Mouse (Mus musculus): Measurements from ENCODE around the gene Aldh3b2. TPM values are rescaled to one million over a fixed set of nuclear protein-coding genes. Genes with fewer than 3 reads are reported as not detected.
A peak's percentile ranks its signal among the peaks of the same experiment; 100 is the strongest.

Aldh3b2 gene
- polyA plus RNA-seq, 1 experiment from 2014 or later = 11.7 TPM

DNA sequence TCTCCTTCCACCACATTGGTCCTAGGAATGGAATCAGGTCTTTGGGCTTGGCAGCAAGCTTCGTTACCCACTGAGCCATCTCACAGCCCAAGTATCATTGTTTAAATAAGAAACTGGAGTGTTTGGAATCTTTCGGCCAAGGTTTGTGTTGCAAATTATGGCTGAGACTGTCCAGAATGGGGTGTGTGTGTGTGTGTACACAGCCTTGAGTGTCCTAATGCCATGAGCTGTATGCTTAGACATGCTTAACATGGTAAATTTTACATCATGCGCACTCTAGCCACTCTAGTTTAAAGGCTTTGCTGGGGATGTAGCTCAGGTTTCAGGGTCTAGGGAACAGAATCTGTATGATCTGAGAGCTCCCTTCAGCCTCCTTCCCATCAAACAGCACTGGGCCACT is 23.4 kb downstream of the Aldh3b2 start:
- Histone ChIP-seq H3K9me3 (ENCODE audit: control insufficient read depth, low read depth, low read length) (no peaks in the 10 kb centered on the region), H3K27ac (ENCODE audit: low read length) (no peak overlapping the region), H3K9ac (replicated peaks; ENCODE audit: low read depth, low read length) (no peak overlapping the region), H3K4me2 (replicated peaks; ENCODE audit: low read depth, low read length) (no peak overlapping the region), H3K27me3 (ENCODE audit: control insufficient read depth, insufficient read depth, low read length) (no peaks in the 10 kb centered on the region), H3K4me1 (ENCODE audit: control insufficient read depth, insufficient read depth, low read length) (peaks cover 6% of the 10 kb centered on the region; the same call in 1 of the 2 replicates), H3K4me3 (ENCODE audit: low read depth, low read length) (no peak overlapping the region), H3K36me3 (ENCODE audit: control insufficient read depth, insufficient read depth, low read length) (no peaks in the 10 kb centered on the region)
- WGBS = 75% methylated on average over 3 of the region's 3 CpGs
- ATAC-seq (ENCODE audit: insufficient number of reproducible peaks, insufficient read depth, low FRiP score, low read depth) = no peak

GRCm38 (mm10) chr19:3996106-3996505 is 24.0 kb downstream of the Aldh3b2 start:
- no peak overlapping the region for H3K4me2 ChIP-seq (replicated peaks; ENCODE audit: low read depth, low read length)
- no peaks in the 10 kb centered on the region for H3K36me3 ChIP-seq (ENCODE audit: control insufficient read depth, insufficient read depth, low read length)
- peaks cover 9% of the 10 kb centered on the region for H3K4me1 ChIP-seq (ENCODE audit: control insufficient read depth, insufficient read depth, low read length)
- H3K27ac ChIP-seq (ENCODE audit: low read length) = no peak overlapping the region
- H3K9ac ChIP-seq (replicated peaks; ENCODE audit: low read depth, low read length) = no peak overlapping the region
- no peaks in the 10 kb centered on the region for H3K27me3 ChIP-seq (ENCODE audit: control insufficient read depth, insufficient read depth, low read length)
- H3K4me3 ChIP-seq (ENCODE audit: low read depth, low read length) = no peak overlapping the region
- no peaks in the 10 kb centered on the region for H3K9me3 ChIP-seq (ENCODE audit: control insufficient read depth, low read depth, low read length)
- 71% methylated on average over 7 of the region's 7 CpGs for WGBS
- ATAC-seq (ENCODE audit: insufficient number of reproducible peaks, insufficient read depth, low FRiP score, low read depth) = no peak

DNA sequence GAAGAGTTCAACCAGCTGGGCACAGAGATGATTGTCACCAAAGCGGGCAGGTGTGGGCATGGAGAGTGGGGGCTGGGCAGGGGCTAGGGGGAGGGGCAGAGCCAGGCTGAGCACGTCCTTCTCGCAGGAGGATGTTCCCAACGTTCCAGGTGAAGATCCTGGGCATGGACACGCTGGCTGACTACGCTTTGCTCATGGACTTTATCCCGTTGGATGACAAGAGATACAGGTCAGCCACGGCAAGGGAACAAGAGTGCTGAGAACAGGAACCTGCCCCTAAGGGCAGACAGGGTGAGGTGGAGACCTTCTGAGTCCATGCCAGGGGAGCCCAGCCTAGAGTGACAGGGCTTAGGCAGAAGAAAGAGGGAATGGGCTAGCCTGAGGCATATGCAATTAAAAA is 24.6 kb downstream of the Aldh3b2 start:
- Histone ChIP-seq H3K4me2 (replicated peaks; ENCODE audit: low read depth, low read length) (no peak overlapping the region), H3K4me1 (ENCODE audit: control insufficient read depth, insufficient read depth, low read length) (peaks cover 15% of the 10 kb centered on the region), H3K27me3 (ENCODE audit: control insufficient read depth, insufficient read depth, low read length) (no peaks in the 10 kb centered on the region), H3K27ac (ENCODE audit: low read length) (no peak overlapping the region), H3K9me3 (ENCODE audit: control insufficient read depth, low read depth, low read length) (no peaks in the 10 kb centered on the region), H3K9ac (replicated peaks; ENCODE audit: low read depth, low read length) (no peak overlapping the region), H3K36me3 (ENCODE audit: control insufficient read depth, insufficient read depth, low read length) (no peaks in the 10 kb centered on the region), H3K4me3 (ENCODE audit: low read depth, low read length) (no peak overlapping the region)
- no peak for ATAC-seq (ENCODE audit: insufficient number of reproducible peaks, insufficient read depth, low FRiP score, low read depth)
- 78% methylated on average over 8 of the region's 8 CpGs for WGBS

GRCm38 (mm10) chr19:3997231-3997630 is 25.1 kb downstream of the Aldh3b2 start:
- no peaks in the 10 kb centered on the region for H3K9me3 ChIP-seq (ENCODE audit: control insufficient read depth, low read depth, low read length)
- no peak overlapping the region for H3K4me3 ChIP-seq (ENCODE audit: low read depth, low read length)
- no peaks in the 10 kb centered on the region for H3K36me3 ChIP-seq (ENCODE audit: control insufficient read depth, insufficient read depth, low read length)
- ATAC-seq (ENCODE audit: insufficient number of reproducible peaks, insufficient read depth, low FRiP score, low read depth) = no peak
- H3K27me3 ChIP-seq (ENCODE audit: control insufficient read depth, insufficient read depth, low read length) = no peaks in the 10 kb centered on the region
- H3K4me2 ChIP-seq (replicated peaks; ENCODE audit: low read depth, low read length) = no peak overlapping the region
- peaks cover 15% of the 10 kb centered on the region for H3K4me1 ChIP-seq (ENCODE audit: control insufficient read depth, insufficient read depth, low read length)
- no peak overlapping the region for H3K9ac ChIP-seq (replicated peaks; ENCODE audit: low read depth, low read length)
- WGBS = 46% methylated on average over 8 of the region's 8 CpGs
- no peak overlapping the region for H3K27ac ChIP-seq (ENCODE audit: low read length)

GRCm38 (mm10) chr19:3998335-3998734 is 26.2 kb downstream of the Aldh3b2 start:
- H3K9ac ChIP-seq (replicated peaks; ENCODE audit: low read depth, low read length) = no peak overlapping the region
- H3K27ac ChIP-seq (ENCODE audit: low read length) = no peak overlapping the region
- no peaks in the 10 kb centered on the region for H3K9me3 ChIP-seq (ENCODE audit: control insufficient read depth, low read depth, low read length)
- peaks cover 15% of the 10 kb centered on the region for H3K4me1 ChIP-seq (ENCODE audit: control insufficient read depth, insufficient read depth, low read length)
- 75% methylated on average over 8 of the region's 8 CpGs for WGBS
- H3K4me2 ChIP-seq (replicated peaks; ENCODE audit: low read depth, low read length) = no peak overlapping the region
- no peak for ATAC-seq (ENCODE audit: insufficient number of reproducible peaks, insufficient read depth, low FRiP score, low read depth)
- no peak overlapping the region for H3K4me3 ChIP-seq (ENCODE audit: low read depth, low read length)
- no peaks in the 10 kb centered on the region for H3K36me3 ChIP-seq (ENCODE audit: control insufficient read depth, insufficient read depth, low read length)
- H3K27me3 ChIP-seq (ENCODE audit: control insufficient read depth, insufficient read depth, low read length) = no peaks in the 10 kb centered on the region

DNA sequence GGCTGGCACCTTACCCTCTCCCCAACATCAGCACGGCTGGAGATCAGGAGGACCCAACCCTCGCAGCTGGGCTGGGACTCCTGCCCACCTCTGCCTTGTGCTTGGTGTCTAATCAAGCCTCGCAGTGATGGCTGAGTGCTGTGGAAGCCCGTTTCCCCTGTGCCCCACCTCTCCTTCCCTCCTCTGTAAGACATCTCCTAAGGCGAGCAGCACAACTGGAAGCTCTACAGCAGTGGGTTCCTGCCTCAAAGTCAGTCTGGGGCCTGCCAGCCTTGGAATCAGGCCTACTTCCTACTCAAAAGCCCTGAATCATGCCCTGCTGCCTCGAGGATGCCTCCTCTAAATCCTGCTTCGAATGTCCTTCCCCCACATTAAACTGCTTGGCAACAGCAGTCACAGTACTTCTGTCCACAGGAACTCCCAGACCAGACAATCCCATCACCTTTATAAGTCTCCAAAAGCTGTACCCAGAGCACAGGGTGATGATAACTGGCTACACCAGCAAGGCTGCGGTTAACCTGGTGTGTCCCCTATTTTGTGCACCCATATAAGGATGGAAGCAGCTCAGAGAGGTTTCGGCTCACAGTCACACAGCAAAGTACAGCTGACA is 27.1 kb downstream of the Aldh3b2 start:
- Histone ChIP-seq H3K9me3 (ENCODE audit: control insufficient read depth, low read depth, low read length) (no peaks in the 10 kb centered on the region), H3K27ac (ENCODE audit: low read length) (no peak overlapping the region), H3K4me2 (replicated peaks; ENCODE audit: low read depth, low read length) (peak overlapping the region; percentile 93), H3K36me3 (ENCODE audit: control insufficient read depth, insufficient read depth, low read length) (no peaks in the 10 kb centered on the region), H3K4me1 (ENCODE audit: control insufficient read depth, insufficient read depth, low read length) (peaks cover 15% of the 10 kb centered on the region), H3K9ac (replicated peaks; ENCODE audit: low read depth, low read length) (no peak overlapping the region; the same call in 1 of the 2 replicates), H3K27me3 (ENCODE audit: control insufficient read depth, insufficient read depth, low read length) (no peaks in the 10 kb centered on the region), H3K4me3 (ENCODE audit: low read depth, low read length) (peak overlapping the region; percentile 52; the same call in 1 of the 2 replicates)
- 83% methylated on average over 9 of the region's 9 CpGs for WGBS
- no peak for ATAC-seq (ENCODE audit: insufficient number of reproducible peaks, insufficient read depth, low FRiP score, low read depth)

GRCm38 (mm10) chr19:4000119-4000900 is 28.2 kb downstream of the Aldh3b2 start, which contains the start of the genes Nudt8 and Gm49405:
Gene Nudt8 (plus strand): TSS chr19:4000580.
Gene Gm49405 (plus strand): TSS chr19:4000626.
- Histone ChIP-seq H3K36me3 (ENCODE audit: control insufficient read depth, insufficient read depth, low read length) (no peaks in the 10 kb centered on the region), H3K4me2 (replicated peaks; ENCODE audit: low read depth, low read length) (peak within 1 kb of the TSS; percentile 93), H3K9ac (replicated peaks; ENCODE audit: low read depth, low read length) (peak within 1 kb of the TSS; percentile 80), H3K4me1 (ENCODE audit: control insufficient read depth, insufficient read depth, low read length) (peaks cover 15% of the 10 kb centered on the region), H3K9me3 (ENCODE audit: control insufficient read depth, low read depth, low read length) (no peaks in the 10 kb centered on the region), H3K27ac (ENCODE audit: low read length) (peak within 1 kb of the TSS; percentile 97), H3K4me3 (ENCODE audit: low read depth, low read length) (peak within 1 kb of the TSS; percentile 52), H3K27me3 (ENCODE audit: control insufficient read depth, insufficient read depth, low read length) (no peaks in the 10 kb centered on the region)
- ATAC-seq (ENCODE audit: insufficient number of reproducible peaks, insufficient read depth, low FRiP score, low read depth) = peak; percentile 89
- WGBS = under 1% methylated on average over 64 of the region's 64 CpGs

GRCm38 (mm10) chr19:4000949-4001525 is 28.9 kb downstream of the Aldh3b2 start:
- 11% methylated on average over 17 of the region's 17 CpGs for WGBS
- no peaks in the 10 kb centered on the region for H3K9me3 ChIP-seq (ENCODE audit: control insufficient read depth, low read depth, low read length)
- peak overlapping the region; percentile 93 for H3K4me2 ChIP-seq (replicated peaks; ENCODE audit: low read depth, low read length)
- no peaks in the 10 kb centered on the region for H3K27me3 ChIP-seq (ENCODE audit: control insufficient read depth, insufficient read depth, low read length)
- H3K4me1 ChIP-seq (ENCODE audit: control insufficient read depth, insufficient read depth, low read length) = peaks cover 15% of the 10 kb centered on the region
- H3K9ac ChIP-seq (replicated peaks; ENCODE audit: low read depth, low read length) = peak overlapping the region; percentile 80
- H3K4me3 ChIP-seq (ENCODE audit: low read depth, low read length) = peak overlapping the region; percentile 52
- H3K27ac ChIP-seq (ENCODE audit: low read length) = peak overlapping the region; percentile 97
- 0 out of 2 replicates have a peak, but pooled peaks cover 1% of the 10 kb centered on the region for H3K36me3 ChIP-seq (ENCODE audit: control insufficient read depth, insufficient read depth, low read length)
- ATAC-seq (ENCODE audit: insufficient number of reproducible peaks, insufficient read depth, low FRiP score, low read depth) = no peak

All from stomach, embryonic 14.5 days (tissue).